Mouse (Mus musculus) ES-Bruce4 (cell line): Measurements from ENCODE around the gene Slc13a3. TPM values are rescaled to one million over a fixed set of nuclear protein-coding genes. Genes with fewer than 3 reads are reported as not detected.
A peak's percentile ranks its signal among the peaks of the same experiment; 100 is the strongest.

Experiments
- H3K27ac ChIP-seq: 2 replicates; pipeline ENCODE4 v1.5.1; 2012; ENCODE audit warnings: low read length, inconsistent platforms; ENCODE audit not compliant: insufficient read depth
- H3K27me3 ChIP-seq: 2 replicates; pipeline ENCODE4 v1.6.1; 2012; ENCODE audit warnings: mild to moderate bottlenecking, low read length, inconsistent platforms; ENCODE audit not compliant: control insufficient read depth, poor library complexity, insufficient read depth, severe bottlenecking
- H3K36me3 ChIP-seq: 2 replicates; pipeline ENCODE4 v1.6.1; 2012; ENCODE audit warnings: inconsistent platforms, mild to moderate bottlenecking, low read length, moderate library complexity; ENCODE audit not compliant: control insufficient read depth, poor library complexity, insufficient read depth, severe bottlenecking
- H3K4me1 ChIP-seq: one replicate; pipeline ENCODE4 v1.8.1; 2011; ENCODE audit warnings: low read length; ENCODE audit not compliant: control insufficient read depth, insufficient read depth
- H3K4me3 ChIP-seq: 2 replicates; pipeline ENCODE4 v1.5.1; 2011; ENCODE audit warnings: low read depth, mild to moderate bottlenecking, low read length
- H3K9ac ChIP-seq: 2 replicates; pipeline ENCODE4 v1.6.1; 2012; ENCODE audit warnings: low read depth, mild to moderate bottlenecking, inconsistent platforms; ENCODE audit not compliant: poor library complexity, severe bottlenecking
- H3K9me3 ChIP-seq: replicated peaks from 2 replicates; pipeline ENCODE4 v1.6.1; 2012; ENCODE audit warnings: mild to moderate bottlenecking, low read length, inconsistent platforms; ENCODE audit not compliant: control insufficient read depth, poor library complexity, insufficient read depth, severe bottlenecking
- CTCF ChIP-seq: IDR thresholded peaks from one replicate; pipeline ENCODE4 v1.8.1; 2011; ENCODE audit warnings: low read depth, low read length
- EP300 ChIP-seq: IDR thresholded peaks from 2 replicates; pipeline ENCODE4 v1.6.1; 2011; ENCODE audit warnings: low read depth, low read length; ENCODE audit not compliant: insufficient read depth
- POLR2A ChIP-seq: IDR thresholded peaks from one replicate; pipeline ENCODE4 v1.8.1; 2011; ENCODE audit warnings: low read length; ENCODE audit not compliant: insufficient read depth
- polyA plus RNA-seq: library from polyadenylated mRNA; stranded (reverse); fragments of >200 nt; gene quantifications from 2 replicates; pipeline ENCODE4 v1.2.4, GENCODE M21; 2011; ENCODE audit warnings: low read depth; ENCODE audit not compliant: missing spikeins, insufficient read depth, insufficient read length

The Slc13a3 gene
- polyA plus RNA-seq, 1 experiment: not detected

GRCm38 (mm10) chr2:165510466-165510865, 37.4 kb upstream of the Slc13a3 start:
- Histone ChIP-seq H3K4me1 (no peaks in the 10 kb centered on the region), H3K27me3 (no peaks in the 10 kb centered on the region), H3K9me3 (no peaks in the 10 kb centered on the region), H3K9ac (no peak overlapping the region), H3K4me3 (no peak overlapping the region), H3K27ac (no peak overlapping the region), H3K36me3 (no peaks in the 10 kb centered on the region)
- TF ChIP-seq EP300 (no peak), POLR2A (no peak), CTCF (no peak)

- Histone ChIP-seq H3K27me3 (no peaks in the 10 kb centered on the region), H3K36me3 (no peaks in the 10 kb centered on the region), H3K4me1 (no peaks in the 10 kb centered on the region), H3K9me3 (no peaks in the 10 kb centered on the region), H3K4me3 (no peak overlapping the region), H3K9ac (no peak overlapping the region), H3K27ac (no peak overlapping the region)
- TF ChIP-seq CTCF (no peak), EP300 (no peak)
Measured at GRCm38 (mm10) chr2:165509686-165510085, 36.7 kb upstream of the Slc13a3 start.

GRCm38 (mm10) chr2:165503259-165504203, 30.5 kb upstream of the Slc13a3 start, which contains the start of gene Slc2a10:
TSS of gene Slc2a10 (plus strand) at chr2:165503787.
- Histone ChIP-seq H3K27me3 (no peaks in the 10 kb centered on the region), H3K4me3 (peak within 1 kb of the TSS; percentile 59), H3K9me3 (no peaks in the 10 kb centered on the region), H3K27ac (no peak within 1 kb of the TSS), H3K4me1 (no peaks in the 10 kb centered on the region), H3K9ac (peak within 1 kb of the TSS; percentile 42), H3K36me3 (no peaks in the 10 kb centered on the region)
- TF ChIP-seq CTCF (no peak), EP300 (no peak), POLR2A (no peak)

GRCm38 (mm10) chr2:165498816-165499215, 25.8 kb upstream of the Slc13a3 start:
- H3K36me3 ChIP-seq: no peaks in the 10 kb centered on the region
- no peaks in the 10 kb centered on the region for H3K4me1 ChIP-seq
- H3K9me3 ChIP-seq: no peaks in the 10 kb centered on the region
- no peak for TF ChIP-seq EP300
- no peak for TF ChIP-seq POLR2A
- no peak for TF ChIP-seq CTCF
- H3K9ac ChIP-seq: no peak overlapping the region
- no peak overlapping the region for H3K27ac ChIP-seq
- H3K27me3 ChIP-seq: no peaks in the 10 kb centered on the region
- H3K4me3 ChIP-seq: no peak overlapping the region

GRCm38 (mm10) chr2:165497706-165498275, 24.8 kb upstream of the Slc13a3 start:
- H3K9ac ChIP-seq: no peak overlapping the region
- H3K4me3 ChIP-seq: no peak overlapping the region
- no peaks in the 10 kb centered on the region for H3K4me1 ChIP-seq
- TF ChIP-seq CTCF: no peak
- no peaks in the 10 kb centered on the region for H3K36me3 ChIP-seq
- H3K27me3 ChIP-seq: no peaks in the 10 kb centered on the region
- H3K27ac ChIP-seq: no peak overlapping the region
- H3K9me3 ChIP-seq: no peaks in the 10 kb centered on the region

GRCm38 (mm10) chr2:165496251-165496650, 23.2 kb upstream of the Slc13a3 start:
- H3K27ac ChIP-seq: no peak overlapping the region
- TF ChIP-seq CTCF (peak; percentile 44), EP300 (no peak)
- H3K9me3 ChIP-seq: no peaks in the 10 kb centered on the region
- H3K36me3 ChIP-seq: no peaks in the 10 kb centered on the region
- H3K4me3 ChIP-seq: no peak overlapping the region
- H3K4me1 ChIP-seq: no peaks in the 10 kb centered on the region
- H3K27me3 ChIP-seq: no peaks in the 10 kb centered on the region
- H3K9ac ChIP-seq: no peak overlapping the region
